Mouse (Mus musculus): ENCODE results near the gene Naa80. TPM values are rescaled to one million over a fixed set of nuclear protein-coding genes. Genes with fewer than 3 reads are reported as not detected.
A peak's percentile ranks its signal among the peaks of the same experiment; 100 is the strongest.

Gene Naa80
- total RNA-seq, 2 experiments from 2014 or later = 11.9 to 13.0 TPM

DNA sequence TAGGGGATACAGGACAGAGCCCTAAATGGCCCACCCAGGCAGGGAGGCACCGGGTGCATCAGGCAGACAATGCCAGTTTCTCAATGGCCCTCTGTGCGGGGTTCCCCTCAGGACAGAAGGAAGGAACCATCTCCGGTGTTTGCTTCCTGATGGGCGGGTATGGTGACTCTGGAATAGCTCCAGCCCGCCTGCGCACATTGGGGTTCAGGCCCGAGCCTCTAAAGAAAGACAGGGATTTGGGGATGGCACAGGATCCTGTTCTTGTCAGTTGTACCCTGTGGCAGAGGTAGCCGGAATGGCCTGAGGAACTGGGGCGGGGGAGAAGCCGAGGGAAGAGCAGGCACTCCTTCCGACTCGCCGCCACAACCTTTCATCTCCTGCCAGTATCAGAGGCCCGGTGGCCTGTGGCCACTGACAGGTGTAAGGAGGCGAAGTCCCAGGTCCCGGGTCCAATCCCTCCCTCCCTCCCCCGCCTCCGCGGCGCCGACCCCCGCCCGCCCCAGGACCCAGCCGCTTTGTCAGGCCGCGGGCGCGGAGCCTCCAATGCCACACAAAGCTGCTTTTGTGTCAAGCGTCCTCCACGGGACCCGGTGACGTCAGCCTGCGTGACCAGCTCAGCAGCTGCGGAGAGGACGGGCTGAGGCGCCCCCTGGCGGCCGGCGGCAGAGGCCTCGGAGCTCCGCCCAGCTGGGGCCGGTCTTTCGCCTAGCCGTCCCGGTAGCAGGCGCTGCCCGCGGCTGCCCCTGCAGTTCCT lies 33.7 kb downstream of the Naa80 start:
- intact Hi-C loops (cut with DNase I) = no loop called here

DNA sequence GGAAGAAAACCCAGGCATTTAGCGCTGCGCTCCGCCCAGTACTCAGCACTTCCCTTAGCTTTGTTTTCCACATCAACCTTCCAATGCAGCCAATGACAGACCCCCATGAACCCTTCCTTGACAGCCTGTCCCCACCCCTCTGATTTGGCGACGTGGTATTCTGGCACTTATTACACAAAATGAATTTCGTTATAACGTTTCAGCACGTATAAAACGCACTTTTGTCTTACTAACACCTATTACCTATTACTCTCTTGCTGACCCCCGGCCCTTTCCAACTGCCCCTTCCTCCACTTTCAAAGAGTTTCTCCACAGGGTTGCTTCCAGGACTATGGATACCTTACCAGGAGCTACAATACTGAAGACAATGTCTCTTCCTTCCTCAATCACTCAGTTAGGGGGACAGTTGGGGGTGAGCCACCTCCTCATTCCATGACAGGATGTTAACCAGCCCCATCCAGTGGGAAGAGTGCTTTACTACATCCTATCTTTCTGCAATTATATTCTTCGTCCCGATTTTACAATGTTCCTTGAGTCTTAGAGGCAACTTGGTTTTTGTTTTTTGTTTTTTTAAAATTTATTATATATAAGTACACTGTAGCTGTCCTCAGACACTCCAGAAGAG lies 34.4 kb downstream of the Naa80 start:
- no peak for DNase-seq
- intact Hi-C loops (cut with DNase I) = no loop called here

More for the DNA sequence above, 33.7 kb downstream of the Naa80 start:
- DNase-seq = peak; percentile 100

DNA sequence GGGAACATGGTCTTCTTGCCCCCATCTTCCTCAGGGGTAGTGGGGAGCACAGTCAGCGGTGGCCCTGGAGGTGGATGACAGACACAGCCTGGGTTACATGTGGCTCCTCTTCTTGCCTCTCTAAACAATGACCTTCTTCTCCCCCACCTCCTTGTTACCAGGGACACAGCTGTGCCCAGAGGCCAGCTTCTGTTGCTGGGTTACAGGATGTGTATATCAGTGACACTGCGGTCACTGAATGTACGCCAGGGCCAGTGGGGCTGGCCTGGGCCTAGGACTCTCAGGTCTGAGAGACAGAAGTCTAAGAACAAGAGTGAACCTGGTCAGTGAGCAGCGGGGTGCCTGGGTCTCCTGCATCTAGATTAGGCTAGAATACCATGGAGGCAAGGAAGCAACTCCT lies 36.3 kb downstream of the Naa80 start:
- intact Hi-C loops (cut with DNase I) = no loop called here

DNA sequence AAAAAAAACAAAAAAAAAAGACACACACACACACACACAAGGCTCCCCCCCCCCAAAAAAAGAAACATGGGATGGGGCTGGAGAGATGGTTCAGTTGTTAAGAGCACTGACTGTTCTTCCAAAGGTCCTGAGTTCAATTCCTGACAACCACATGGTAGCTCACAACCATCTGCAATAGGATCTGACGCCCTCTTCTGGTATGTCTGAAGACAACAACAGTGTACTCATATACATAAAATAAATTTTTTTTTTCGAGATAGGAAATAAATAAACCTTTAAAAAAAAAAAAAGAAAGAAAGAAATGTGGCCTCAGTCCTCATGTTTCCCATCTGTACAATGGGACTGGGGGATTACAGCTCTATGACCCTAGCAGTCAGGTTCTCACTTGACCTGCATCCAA lies 38.8 kb downstream of the Naa80 start:
- no peak for DNase-seq
- intact Hi-C loops (cut with DNase I) = no loop called here

More for the DNA sequence above, 36.3 kb downstream of the Naa80 start:
- DNase-seq = no peak

DNA sequence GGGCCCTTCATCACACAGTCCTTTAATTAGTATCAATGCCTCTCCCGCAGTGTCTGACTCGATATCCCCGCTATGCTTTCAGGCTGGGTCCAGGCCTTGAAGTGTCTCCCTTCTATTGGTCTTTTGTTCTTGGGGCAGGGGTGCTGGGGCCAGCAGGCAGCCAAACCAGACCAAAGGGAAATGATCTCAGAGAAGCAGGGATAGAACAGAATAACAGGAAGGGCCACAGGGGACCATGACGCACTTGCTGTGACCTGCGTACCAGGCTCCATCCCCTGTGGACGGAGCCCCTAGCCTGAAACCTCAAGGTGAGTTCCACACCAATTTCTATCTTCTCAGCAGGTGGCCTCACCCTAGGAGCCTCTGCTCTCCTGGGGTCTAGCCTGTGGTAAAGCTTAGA lies 39.4 kb downstream of the Naa80 start:
- no peak for DNase-seq
- intact Hi-C loops (cut with DNase I) = no loop called here

DNA sequence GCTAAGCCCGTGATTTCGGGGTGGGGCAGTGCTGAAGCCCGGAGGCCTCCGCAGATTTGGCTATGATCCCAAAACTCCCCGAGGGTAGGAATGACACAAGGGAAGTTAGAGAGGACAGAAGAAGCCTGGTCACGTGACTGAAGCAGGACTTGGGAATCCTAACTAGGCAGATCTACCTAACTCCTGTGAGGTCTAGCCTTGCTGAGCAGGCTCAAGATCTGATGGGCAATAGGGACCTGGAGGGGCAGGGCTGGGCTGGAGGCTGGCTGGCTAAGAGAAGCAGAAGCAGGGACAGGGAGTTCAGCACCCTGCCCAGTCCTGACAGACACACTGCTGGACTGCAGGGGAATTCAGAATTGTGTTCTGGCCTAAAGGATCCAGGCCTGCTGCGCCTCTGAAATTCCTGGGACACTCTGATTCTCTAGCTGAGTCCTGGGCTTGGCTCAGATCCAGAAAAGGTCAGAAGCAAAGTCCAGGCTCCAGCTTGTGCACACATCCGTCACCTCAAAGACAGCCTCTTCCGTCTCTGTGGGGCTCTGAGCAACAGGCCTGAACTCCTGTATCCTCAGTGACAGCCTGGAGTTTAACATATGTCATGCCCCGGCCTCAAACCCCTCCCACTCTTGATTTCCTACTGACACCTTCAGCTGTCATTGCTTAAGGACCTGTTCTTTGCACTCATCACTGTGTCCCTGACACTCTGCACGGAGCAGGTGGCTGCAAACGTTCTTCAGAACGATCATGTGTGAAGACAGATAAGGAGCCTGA lies 40.3 kb downstream of the Naa80 start:
- no peak for DNase-seq
- intact Hi-C loops (cut with DNase I) = no loop called here

DNA sequence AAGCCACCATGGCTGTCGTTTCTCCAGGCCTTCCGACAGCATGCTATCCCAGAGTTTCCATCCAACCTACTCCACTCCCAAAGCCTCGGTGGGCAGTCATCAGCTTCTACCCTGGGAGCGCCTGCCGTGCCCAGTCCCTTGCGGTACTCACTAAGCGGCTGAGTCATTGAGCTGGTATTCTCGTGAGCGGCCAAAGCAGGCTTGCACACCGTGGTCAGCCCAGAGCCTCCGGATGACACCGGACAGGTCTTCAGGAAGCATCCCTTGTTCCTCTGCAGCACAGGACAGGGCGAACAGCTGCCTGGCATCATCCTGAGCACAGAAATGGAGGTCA lies 40.8 kb downstream of the Naa80 start:
- DNase-seq = no peak
- intact Hi-C loops (cut with DNase I) = no loop called here

DNA sequence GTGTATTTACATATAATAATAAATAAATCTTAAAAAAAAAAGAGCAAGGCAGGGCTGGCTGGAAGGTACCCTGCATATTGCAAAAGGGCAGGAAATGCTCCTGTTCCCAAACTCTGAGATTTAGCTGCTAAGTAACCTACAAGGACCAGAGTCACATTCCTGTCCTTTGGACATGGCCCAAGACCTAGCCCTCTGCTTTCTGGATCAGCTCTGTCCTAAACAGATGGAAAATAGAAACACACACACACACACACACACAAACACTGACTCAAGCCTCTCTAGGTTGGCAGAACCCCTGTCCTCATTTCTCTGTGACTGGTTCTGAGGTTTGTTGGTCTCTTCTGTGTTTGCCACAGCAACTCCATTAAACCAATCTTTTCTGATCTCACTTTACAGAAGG lies 42.3 kb downstream of the Naa80 start:
- intact Hi-C loops (cut with DNase I) = no loop called here
- DNase-seq = no peak

DNA sequence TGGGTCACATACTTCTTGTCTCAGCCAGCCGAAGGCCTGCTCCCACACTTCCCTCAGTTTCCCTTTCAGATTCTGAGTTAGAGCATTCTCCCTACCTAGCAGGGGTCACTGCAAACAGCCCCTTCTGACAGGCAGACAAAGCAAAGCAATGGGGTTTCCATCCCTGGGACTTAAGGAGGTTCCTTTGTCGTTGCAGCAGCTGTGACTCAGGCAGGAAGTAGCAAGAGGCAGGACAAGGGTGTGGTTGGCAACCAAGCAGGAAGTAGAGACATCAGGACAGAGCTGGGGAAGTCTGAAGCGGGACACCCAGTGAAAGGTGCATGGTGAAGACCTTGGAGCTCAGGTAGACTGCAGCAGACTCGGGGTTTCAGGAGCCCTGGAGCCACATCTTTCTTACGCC lies 45.9 kb downstream of the Naa80 start:
- no peak for DNase-seq
- intact Hi-C loops (cut with DNase I) = no loop called here

DNA sequence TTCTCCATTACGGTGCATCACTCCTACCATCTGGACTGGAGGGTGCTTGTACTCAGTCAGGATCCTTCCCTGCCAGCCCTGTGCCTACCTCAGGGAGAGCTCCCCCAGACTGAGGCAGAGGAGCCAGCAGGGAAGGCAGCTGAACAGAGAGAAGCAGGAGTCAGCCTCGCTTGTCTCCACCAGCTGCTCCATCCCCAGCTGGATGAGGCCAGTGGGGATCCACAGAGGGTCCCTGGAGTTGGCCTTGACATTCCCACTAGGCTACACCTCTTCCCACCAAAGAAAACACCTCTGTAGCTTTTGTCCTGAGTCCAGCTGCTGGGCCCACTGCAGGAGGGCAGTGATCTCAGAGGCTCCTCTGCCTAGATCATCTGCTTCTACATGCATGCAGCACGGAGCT lies 46.3 kb downstream of the Naa80 start:
- intact Hi-C loops (cut with DNase I) = no loop called here

DNA sequence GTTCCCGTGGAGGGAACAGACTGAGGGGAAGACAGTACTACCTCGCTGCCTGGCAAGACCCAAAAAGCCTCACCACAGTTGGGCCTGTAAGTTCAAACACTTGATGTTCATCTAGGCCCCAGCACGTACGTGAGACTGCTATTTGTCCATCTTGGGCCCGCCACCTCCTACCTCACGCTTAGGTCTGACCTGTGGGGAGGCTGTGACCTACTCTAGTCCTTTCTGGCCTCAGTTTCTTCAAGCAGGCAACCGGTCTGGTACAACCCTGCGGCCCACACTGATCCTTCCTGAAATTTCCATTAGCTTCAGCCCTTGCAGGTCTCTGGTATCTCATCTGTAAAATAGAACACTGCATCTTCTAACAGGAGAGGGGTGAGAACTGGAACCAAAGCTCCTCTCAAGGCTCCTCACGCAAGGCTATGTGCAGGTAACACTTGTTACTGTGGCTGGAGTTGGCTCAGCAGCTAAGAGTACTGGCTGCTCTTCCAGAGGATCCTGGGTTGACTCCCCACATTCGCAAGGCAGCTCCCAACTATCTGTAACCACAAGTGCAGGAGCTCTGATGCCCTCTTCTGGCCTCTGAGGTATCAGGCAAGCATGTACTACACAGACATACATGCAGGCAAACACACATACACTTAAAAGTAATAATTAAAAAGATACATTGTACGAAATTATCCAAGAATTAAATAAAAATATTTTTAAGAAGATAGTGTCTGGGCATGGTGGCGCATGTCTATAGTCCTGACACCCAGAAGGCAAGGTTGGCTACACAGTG lies 46.9 kb downstream of the Naa80 start:
- intact Hi-C loops (cut with DNase I) = no loop called here
- no peak for DNase-seq

More for the DNA sequence above, 46.3 kb downstream of the Naa80 start:
- no peak for DNase-seq

DNA sequence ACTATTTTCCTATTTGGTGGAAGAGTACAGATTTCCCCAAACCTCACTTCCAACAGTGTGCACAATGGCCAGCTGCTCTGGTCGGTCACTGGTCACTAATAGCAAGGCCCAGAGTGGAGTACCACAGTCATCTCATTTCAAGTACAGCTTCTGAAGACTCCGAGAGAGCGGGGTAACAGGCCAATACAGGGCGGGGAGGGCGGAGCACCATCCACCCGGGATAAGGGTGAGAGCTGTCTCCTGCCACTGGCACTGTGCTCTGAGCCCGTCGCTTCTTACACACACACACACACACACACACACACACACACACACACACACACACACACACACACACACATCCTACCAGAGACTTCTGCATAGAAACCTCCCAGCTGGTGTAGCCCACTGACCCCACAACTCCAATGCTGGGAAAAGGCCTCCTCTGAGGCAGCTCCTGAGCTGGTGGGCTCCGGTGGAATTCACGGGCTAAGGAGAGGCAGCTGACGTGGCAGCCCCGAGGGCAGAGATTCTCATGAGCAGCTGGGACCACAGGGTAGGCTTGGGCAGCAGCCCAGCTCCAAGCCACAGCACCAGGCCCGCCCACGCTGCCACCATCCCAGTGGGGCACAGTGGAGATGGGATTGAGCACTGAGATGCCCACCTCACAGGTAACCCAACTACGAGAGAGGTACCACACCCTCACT lies 47.6 kb downstream of the Naa80 start:
- intact Hi-C loops (cut with DNase I) = no loop called here
- DNase-seq = no peak

DNA sequence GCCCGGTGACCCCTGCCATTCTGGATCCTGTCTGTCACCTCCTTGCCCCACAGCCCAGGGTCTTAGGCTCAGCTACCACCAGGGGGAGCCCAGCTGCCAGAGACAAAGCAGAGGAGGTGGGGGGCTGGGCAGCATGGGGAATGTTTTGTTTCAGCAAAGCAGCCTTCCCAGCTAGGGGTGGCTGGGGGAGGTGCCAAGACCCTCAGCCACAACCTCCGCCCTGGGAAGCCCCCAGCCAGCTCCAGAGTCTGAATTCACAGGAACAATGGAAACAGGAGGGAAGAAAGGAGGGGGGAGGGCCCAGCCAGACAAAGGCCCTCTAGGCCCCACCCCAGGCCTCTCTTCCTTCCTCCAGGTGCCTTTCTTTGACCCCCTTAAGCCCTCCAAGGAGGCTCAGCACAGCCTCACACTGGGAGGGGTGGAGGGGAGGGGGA lies 48.2 kb downstream of the Naa80 start:
- intact Hi-C loops (cut with DNase I) = no loop called here
- peak; percentile 95 for DNase-seq

DNA sequence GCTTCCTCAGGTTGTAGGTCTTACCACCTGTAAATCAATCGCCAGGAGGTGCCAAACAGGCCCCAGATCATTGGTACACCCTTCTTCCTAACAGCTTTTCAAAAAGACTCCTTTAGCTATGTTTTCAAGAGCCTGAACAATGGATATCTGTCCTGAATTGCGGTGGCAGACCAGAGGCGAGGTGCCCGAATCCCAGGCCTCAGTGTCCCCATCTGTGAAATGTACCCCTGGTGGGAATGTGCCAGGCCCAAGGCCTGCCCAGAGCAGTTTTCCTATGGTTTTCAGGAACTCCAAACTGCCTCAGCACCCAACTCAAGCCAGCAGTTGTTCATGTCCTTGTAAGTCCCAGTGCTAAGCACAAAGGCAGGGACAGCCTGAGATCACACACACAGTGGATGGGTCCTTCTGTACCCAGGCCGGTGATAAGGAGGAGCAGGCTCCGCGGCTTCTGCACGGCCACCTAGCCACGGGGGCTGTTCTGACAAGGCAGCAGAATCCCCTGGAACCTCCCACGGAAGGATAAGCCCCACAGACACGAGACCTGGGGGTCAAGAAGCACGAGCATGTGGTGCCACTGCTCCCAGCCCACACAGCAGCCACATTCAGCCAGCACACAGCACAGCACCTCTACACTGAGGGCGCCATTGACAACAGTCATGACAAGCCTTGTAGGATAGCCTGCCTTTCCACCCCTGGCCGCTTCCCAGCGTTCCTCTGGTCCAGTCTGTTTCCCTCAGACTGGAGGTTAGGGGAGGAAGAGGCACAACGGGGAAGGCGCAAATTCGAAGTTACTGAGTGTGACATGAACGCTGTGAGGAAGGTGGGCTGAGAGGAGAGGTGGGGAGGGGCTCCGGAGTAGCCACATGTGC lies 48.9 kb downstream of the Naa80 start:
- DNase-seq = no peak
- intact Hi-C loops (cut with DNase I) = no loop called here

DNA sequence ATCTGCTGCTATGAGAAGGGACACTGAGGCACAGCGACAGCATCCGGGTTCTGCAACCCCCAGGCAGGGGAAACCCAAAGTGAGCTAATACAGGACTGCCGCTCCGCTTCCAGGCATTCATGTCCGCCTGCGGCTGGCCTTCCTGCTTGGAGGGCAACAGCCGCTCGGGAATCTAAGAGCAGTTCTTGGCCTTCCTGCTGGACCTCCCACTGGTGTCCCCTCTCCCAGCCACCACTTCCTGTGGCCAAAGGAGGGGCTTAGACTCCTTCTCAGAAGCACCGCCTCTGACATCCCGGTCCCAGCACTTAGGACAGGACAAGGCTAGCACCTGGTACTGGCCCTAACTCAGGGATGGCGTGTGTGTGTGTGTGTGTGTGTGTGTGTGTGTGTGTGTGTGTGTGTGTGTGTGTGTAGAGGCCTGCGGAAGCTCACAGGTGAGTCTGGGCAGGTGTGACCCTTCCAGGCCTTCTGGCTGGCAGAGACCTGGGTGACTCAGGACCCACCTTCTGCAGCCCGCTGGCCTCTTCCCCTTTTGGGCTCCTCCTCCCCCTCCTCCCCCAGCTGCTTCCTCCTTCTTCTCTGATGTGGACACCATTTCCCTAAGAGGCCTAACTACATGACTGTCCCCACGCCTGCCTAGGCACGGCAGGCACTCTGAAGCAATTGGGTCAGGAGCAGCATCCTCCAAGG lies 50.2 kb downstream of the Naa80 start:
- DNase-seq = no peak

DNA sequence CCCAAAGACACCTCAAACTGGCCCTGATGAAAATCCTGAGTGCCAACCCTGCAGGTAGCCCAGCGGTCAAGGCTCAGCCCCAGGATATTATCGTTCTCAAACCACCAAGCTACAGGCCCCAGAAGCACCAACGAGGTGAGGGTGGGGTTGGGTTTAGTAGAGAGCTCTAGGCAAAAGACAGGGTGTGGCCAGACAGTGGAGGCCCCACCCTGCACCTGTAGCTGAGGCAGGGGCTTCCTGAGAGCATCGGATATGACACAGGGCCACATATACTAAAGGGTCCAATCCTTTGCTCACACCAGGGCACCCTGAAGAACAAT lies 50.7 kb downstream of the Naa80 start:
- DNase-seq = no peak
- intact Hi-C loops (cut with DNase I) = no loop called here

More for the DNA sequence above, 50.2 kb downstream of the Naa80 start:
- intact Hi-C loops (cut with DNase I) = no loop called here

DNA sequence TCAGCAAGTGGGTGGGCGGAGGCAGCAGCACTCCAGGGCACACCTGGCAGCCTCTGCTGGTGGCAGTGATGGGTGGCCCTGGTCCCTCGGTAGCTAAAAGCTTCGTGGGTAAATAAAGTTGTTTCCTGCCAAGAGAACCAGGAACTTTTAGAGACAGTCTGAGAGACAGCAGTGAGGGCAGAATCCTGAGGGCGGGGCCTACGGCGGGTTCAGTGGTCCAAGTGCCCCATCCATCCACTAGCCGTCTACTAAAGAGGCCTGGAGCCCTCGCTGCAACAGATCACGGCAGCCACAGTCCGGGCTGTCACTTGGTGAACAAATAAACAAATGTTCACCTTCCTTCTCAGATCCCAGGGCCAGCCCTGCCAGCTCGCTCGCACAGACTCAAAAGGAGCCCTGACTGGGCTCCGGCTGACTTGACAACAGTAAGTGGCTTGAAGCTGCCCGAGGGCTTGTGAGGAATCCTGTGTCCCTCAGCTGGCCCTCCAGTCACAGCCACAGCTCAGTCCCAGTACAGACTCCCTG lies 51.3 kb downstream of the Naa80 start:
- intact Hi-C loops (cut with DNase I) = no loop called here
- DNase-seq = peak; percentile 48

DNA sequence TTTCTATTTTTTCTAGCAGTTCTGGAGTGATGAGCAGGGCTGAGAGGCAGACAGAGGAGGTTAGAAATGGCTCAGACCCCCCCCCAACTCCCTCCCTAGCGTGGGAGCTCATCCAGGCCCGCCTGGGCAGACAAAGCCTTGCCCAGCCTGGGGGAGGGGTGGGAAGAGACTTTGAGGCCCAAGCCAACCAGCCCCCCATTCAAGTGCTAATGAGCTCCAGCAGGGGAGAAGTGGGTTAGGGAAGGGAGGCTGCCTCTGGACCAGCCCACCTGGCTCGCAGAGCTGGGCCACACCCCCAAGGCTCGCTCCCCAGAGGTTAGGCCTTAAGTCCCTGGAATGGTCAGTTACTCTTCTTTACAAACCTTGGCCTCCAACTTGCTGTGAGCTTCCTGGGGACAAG lies 51.9 kb downstream of the Naa80 start:
- intact Hi-C loops (cut with DNase I) = no loop called here
- peak; percentile 84 for DNase-seq

DNA sequence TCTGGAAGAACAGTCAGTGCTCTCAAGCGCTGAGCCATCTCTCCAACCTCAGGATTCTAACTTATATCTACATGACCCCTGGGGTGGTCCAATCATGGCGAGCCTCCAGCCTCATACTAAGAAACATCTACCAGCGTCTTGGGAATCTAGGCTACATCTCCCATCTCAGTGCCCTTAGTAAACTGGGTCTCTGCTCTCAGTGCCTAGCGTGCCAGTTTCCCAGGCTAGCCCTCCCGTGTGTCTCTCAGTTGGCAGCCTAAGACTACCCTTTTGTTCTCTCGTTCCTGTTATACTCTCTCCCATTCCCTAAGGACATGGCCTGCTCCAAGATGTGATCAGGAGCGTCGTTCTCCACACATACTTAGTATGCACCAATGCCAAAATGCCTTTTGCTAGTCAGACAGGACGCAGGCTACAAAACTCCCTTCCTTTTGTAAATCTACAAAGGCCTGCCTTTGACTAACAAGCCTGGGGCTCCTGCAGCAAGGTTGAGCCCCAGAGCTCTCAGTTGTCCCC lies 52.7 kb downstream of the Naa80 start:
- intact Hi-C loops (cut with DNase I) = no loop called here
- DNase-seq = no peak

Data from left cerebral cortex, postnatal 4 days (tissue).